Mouse (Mus musculus) hindbrain, embryonic 10.5 days (tissue): Measurements from ENCODE around the gene Gmnn. TPM values are rescaled to one million over a fixed set of nuclear protein-coding genes. Genes with fewer than 3 reads are reported as not detected.
A peak's percentile ranks its signal among the peaks of the same experiment; 100 is the strongest.

ENCODE experiments used
- DNase-seq: peaks from one replicate; pipeline ENCODE4 v3.0.0-alpha.2; 2017; ENCODE audit warnings: low spot score
- H3K27ac ChIP-seq: fragments of 300-500 bp; sonication (generic); 2 replicates; pipeline ENCODE4 v1.5.1; 2016; ENCODE audit warnings: mild to moderate bottlenecking, moderate library complexity
- H3K27me3 ChIP-seq: fragments of 300-500 bp; sonication (generic); 2 replicates; pipeline ENCODE4 v1.6.1; 2016; ENCODE audit warnings: mild to moderate bottlenecking; ENCODE audit not compliant: poor library complexity, insufficient read depth, severe bottlenecking
- H3K36me3 ChIP-seq: fragments of 300-500 bp; sonication (generic); 2 replicates; pipeline ENCODE4 v1.6.1; 2016; ENCODE audit warnings: mild to moderate bottlenecking, moderate library complexity
- H3K4me1 ChIP-seq: fragments of 300-500 bp; sonication (generic); replicated peaks from 2 replicates; pipeline ENCODE4 v1.6.1; 2016; ENCODE audit warnings: mild to moderate bottlenecking
- H3K4me3 ChIP-seq: fragments of 300-500 bp; sonication (generic); 2 replicates; pipeline ENCODE4 v1.5.1; 2016; ENCODE audit warnings: mild to moderate bottlenecking, moderate library complexity
- H3K9me3 ChIP-seq: fragments of 300-500 bp; sonication (generic); 2 replicates; pipeline ENCODE4 v1.6.1; 2016; ENCODE audit warnings: mild to moderate bottlenecking, moderate library complexity
- WGBS: fragments of 180-500 bp; shearing (Covaris S2); methylation state at CpG from one replicate; pipeline ENCODE4 v1.1.7; 2016; 5-methylcytosine and 5-hydroxymethylcytosine counted together
- polyA plus RNA-seq: library from polyadenylated mRNA; unstranded; fragments of >200 nt; fragmentation: Nextera tagmentation; extraction: Ambion mirVana; gene quantifications from 2 replicates; pipeline ENCODE4 v1.2.1, GENCODE M21; 2016

Gmnn gene
- polyA plus RNA-seq, 1 experiment from 2014 or later, result 134 TPM

GRCm38 (mm10) chr13:24751396-24751795 lies 10.3 kb downstream of the Gmnn start:
- Histone ChIP-seq H3K36me3 (peaks cover 74% of the 10 kb centered on the region), H3K27me3 (no peaks in the 10 kb centered on the region), H3K9me3 (no peaks in the 10 kb centered on the region), H3K4me3 (no peak overlapping the region), H3K27ac (no peak overlapping the region), H3K4me1 (no peaks in the 10 kb centered on the region)
- no peak for DNase-seq
- 95% methylated on average over 8 of the region's 8 CpGs for WGBS

GRCm38 (mm10) chr13:24750807-24751206 lies 10.9 kb downstream of the Gmnn start:
- Histone ChIP-seq H3K4me1 (no peaks in the 10 kb centered on the region), H3K4me3 (no peak overlapping the region), H3K36me3 (peaks cover 69% of the 10 kb centered on the region), H3K27me3 (no peaks in the 10 kb centered on the region), H3K9me3 (no peaks in the 10 kb centered on the region), H3K27ac (no peak overlapping the region)
- no peak for DNase-seq
- WGBS, result 95% methylated on average over 8 of the region's 8 CpGs

- 85% methylated on average over 3 of the region's 3 CpGs for WGBS
- no peaks in the 10 kb centered on the region for H3K9me3 ChIP-seq
- no peaks in the 10 kb centered on the region for H3K27me3 ChIP-seq
- no peak overlapping the region for H3K27ac ChIP-seq
- H3K36me3 ChIP-seq, result peaks cover 46% of the 10 kb centered on the region
- no peak overlapping the region for H3K4me3 ChIP-seq
- DNase-seq, result no peak
- no peaks in the 10 kb centered on the region for H3K4me1 ChIP-seq
Measured at GRCm38 (mm10) chr13:24747823-24748222, 13.9 kb downstream of the Gmnn start.

- Histone ChIP-seq H3K27me3 (no peaks in the 10 kb centered on the region), H3K4me3 (no peak within 1 kb of the TSS), H3K9me3 (no peaks in the 10 kb centered on the region), H3K4me1 (no peaks in the 10 kb centered on the region), H3K36me3 (peaks cover 10% of the 10 kb centered on the region), H3K27ac (no peak within 1 kb of the TSS)
- DNase-seq, result no peak
- WGBS, result 89% methylated on average over 10 of the region's 10 CpGs
Measured at GRCm38 (mm10) chr13:24741028-24741427, 20.7 kb downstream of the Gmnn start, which contains the start of gene Armh2. Gene Armh2, plus strand, starts transcription at chr13:24741232.

GRCm38 (mm10) chr13:24735608-24736131 lies 26.1 kb downstream of the Gmnn start:
- H3K4me3 ChIP-seq, result no peak overlapping the region
- DNase-seq, result no peak
- no peak overlapping the region for H3K27ac ChIP-seq
- WGBS, result 90% methylated on average over 6 of the region's 6 CpGs
- no peaks in the 10 kb centered on the region for H3K9me3 ChIP-seq
- no peaks in the 10 kb centered on the region for H3K27me3 ChIP-seq
- H3K4me1 ChIP-seq, result no peaks in the 10 kb centered on the region
- H3K36me3 ChIP-seq, result peaks cover 3% of the 10 kb centered on the region; the same call in 1 of the 2 replicates

- H3K4me3 ChIP-seq, result no peak overlapping the region
- no peaks in the 10 kb centered on the region for H3K4me1 ChIP-seq
- no peak overlapping the region for H3K27ac ChIP-seq
- H3K27me3 ChIP-seq, result no peaks in the 10 kb centered on the region
- H3K36me3 ChIP-seq, result no peaks in the 10 kb centered on the region
- no peak for DNase-seq
- WGBS, result 88% methylated on average over 5 of the region's 5 CpGs
- H3K9me3 ChIP-seq, result no peaks in the 10 kb centered on the region
Measured at GRCm38 (mm10) chr13:24734502-24734901, 27.2 kb downstream of the Gmnn start.

- Histone ChIP-seq H3K36me3 (no peaks in the 10 kb centered on the region), H3K27me3 (no peaks in the 10 kb centered on the region), H3K4me1 (peaks cover 13% of the 10 kb centered on the region), H3K27ac (no peak overlapping the region), H3K4me3 (no peak overlapping the region), H3K9me3 (peaks cover 2% of the 10 kb centered on the region; the same call in 1 of the 2 replicates)
- no peak for DNase-seq
- 91% methylated on average over 5 of the region's 5 CpGs for WGBS
Measured at GRCm38 (mm10) chr13:24729128-24729527, 32.6 kb downstream of the Gmnn start.

GRCm38 (mm10) chr13:24724395-24724759 lies 37.3 kb downstream of the Gmnn start:
- H3K27ac ChIP-seq, result peak overlapping the region; percentile 50
- DNase-seq, result no peak
- H3K4me1 ChIP-seq, result peaks cover 19% of the 10 kb centered on the region
- H3K27me3 ChIP-seq, result no peaks in the 10 kb centered on the region
- no peaks in the 10 kb centered on the region for H3K36me3 ChIP-seq
- H3K4me3 ChIP-seq, result no peak overlapping the region
- WGBS, result 54% methylated on average over 4 of the region's 4 CpGs
- peaks cover 2% of the 10 kb centered on the region; the same call in 1 of the 2 replicates for H3K9me3 ChIP-seq

GRCm38 (mm10) chr13:24723699-24724394 lies 37.9 kb downstream of the Gmnn start:
- WGBS, result 53% methylated on average over 8 of the region's 8 CpGs
- DNase-seq, result no peak
- no peak overlapping the region for H3K4me3 ChIP-seq
- peaks cover 19% of the 10 kb centered on the region for H3K4me1 ChIP-seq
- H3K9me3 ChIP-seq, result peaks cover 2% of the 10 kb centered on the region; the same call in 1 of the 2 replicates
- no peaks in the 10 kb centered on the region for H3K27me3 ChIP-seq
- H3K27ac ChIP-seq, result no peak overlapping the region
- peaks cover 2% of the 10 kb centered on the region; the same call in 1 of the 2 replicates for H3K36me3 ChIP-seq

GRCm38 (mm10) chr13:24721502-24721901 lies 40.2 kb downstream of the Gmnn start:
- Histone ChIP-seq H3K4me3 (no peak overlapping the region), H3K27ac (no peak overlapping the region), H3K9me3 (peaks cover 2% of the 10 kb centered on the region; the same call in 1 of the 2 replicates), H3K4me1 (peaks cover 19% of the 10 kb centered on the region), H3K36me3 (peaks cover 9% of the 10 kb centered on the region; the same call in 1 of the 2 replicates), H3K27me3 (no peaks in the 10 kb centered on the region)
- no peak for DNase-seq
- 84% methylated on average over 10 of the region's 10 CpGs for WGBS

- H3K4me3 ChIP-seq, result no peak overlapping the region
- H3K9me3 ChIP-seq, result no peaks in the 10 kb centered on the region
- H3K36me3 ChIP-seq, result peaks cover 9% of the 10 kb centered on the region; the same call in 1 of the 2 replicates
- peaks cover 9% of the 10 kb centered on the region; the same call in 1 of the 2 replicates for H3K27me3 ChIP-seq
- no peak overlapping the region for H3K27ac ChIP-seq
- WGBS, result 75% methylated on average over 7 of the region's 7 CpGs
- H3K4me1 ChIP-seq, result peaks cover 24% of the 10 kb centered on the region
- DNase-seq, result no peak
Measured at GRCm38 (mm10) chr13:24717677-24718076, 44.0 kb downstream of the Gmnn start.

GRCm38 (mm10) chr13:24716441-24716840 lies 45.3 kb downstream of the Gmnn start:
- 84% methylated on average over 9 of the region's 9 CpGs for WGBS
- Histone ChIP-seq H3K9me3 (no peaks in the 10 kb centered on the region), H3K4me3 (no peak overlapping the region), H3K27ac (no peak overlapping the region), H3K27me3 (peaks cover 11% of the 10 kb centered on the region; the same call in 1 of the 2 replicates), H3K36me3 (peaks cover 9% of the 10 kb centered on the region; the same call in 1 of the 2 replicates), H3K4me1 (peaks cover 24% of the 10 kb centered on the region)
- DNase-seq, result no peak

- WGBS, result 54% methylated on average over 5 of the region's 5 CpGs
- Histone ChIP-seq H3K9me3 (no peaks in the 10 kb centered on the region), H3K27me3 (peaks cover 11% of the 10 kb centered on the region; the same call in 1 of the 2 replicates), H3K4me3 (no peak overlapping the region), H3K27ac (no peak overlapping the region; the same call in 1 of the 2 replicates), H3K4me1 (peaks cover 27% of the 10 kb centered on the region), H3K36me3 (peaks cover 9% of the 10 kb centered on the region; the same call in 1 of the 2 replicates)
- DNase-seq, result no peak
Measured at GRCm38 (mm10) chr13:24715601-24716000, 46.1 kb downstream of the Gmnn start.
